Mouse (Mus musculus) stomach, postnatal 0 days (tissue): Measurements from ENCODE around the gene Syp.

Experiments used
- CTCF ChIP-seq: IDR thresholded peaks from 2 replicates; pipeline ENCODE4 v1.5.1; 2016; ENCODE audit warnings: antibody characterized with exemption, low read depth, mild to moderate bottlenecking, moderate library complexity
- EP300 ChIP-seq: optimal IDR thresholded peaks from 2 replicates; pipeline ENCODE3; 2016; ENCODE audit warnings: antibody characterized with exemption

DNA sequence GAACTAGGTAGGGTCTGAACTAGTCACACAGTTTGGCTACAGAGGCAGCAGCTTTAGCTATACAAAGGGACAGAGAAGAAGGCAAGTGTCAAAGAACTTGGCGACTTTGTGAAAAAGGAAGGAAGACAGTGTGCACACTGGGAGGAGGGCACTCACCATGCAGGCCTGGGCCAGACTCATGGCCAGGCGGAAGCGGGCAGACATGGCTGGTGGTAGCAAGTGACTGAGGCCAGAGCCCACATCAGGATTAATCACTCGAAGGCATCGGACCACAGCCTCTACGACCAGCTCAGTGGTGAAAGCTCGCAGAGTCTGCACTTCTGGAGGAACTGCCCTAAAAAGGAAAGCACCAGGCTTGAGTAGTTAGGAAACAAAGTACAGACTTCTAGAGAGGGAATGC is 34.3 kb upstream of the Syp start:
- TF ChIP-seq CTCF (no peak), EP300 (no peak)
